Mouse (Mus musculus): ENCODE results near the gene Dst.

Gene Dst

DNA sequence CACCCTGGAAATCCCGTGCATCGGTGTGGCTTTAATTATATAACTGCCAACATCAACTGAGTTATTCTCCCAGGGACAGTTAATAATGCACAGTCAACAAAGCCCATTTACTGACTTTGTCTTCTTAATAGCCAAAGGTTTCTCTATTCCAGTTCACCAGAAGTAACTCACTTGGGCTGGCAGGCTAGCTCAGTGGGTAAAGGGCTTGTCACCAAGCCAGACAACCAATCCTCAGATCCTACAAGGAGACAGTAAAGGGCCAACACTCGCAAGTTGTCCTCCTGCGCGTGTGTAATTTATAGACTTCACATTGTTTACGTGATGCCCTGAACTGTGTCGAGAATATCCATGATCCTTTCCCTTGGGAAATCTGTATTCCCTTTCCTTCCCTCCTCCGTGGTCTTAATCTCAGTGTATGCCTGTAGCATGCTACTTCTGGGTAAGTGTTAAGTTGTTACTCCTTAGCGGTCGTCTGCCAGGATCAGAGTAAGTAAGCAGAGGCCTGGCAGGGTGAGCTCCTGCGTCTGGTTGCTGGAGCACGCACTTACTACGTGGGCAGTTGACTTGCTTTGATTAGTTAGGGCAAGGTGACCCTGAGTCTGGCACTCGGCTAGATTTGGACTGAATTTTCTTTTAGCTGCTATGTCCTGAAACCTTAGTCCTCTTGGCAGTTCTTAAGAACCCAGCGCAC is 338.1 kb downstream of the Dst start:
- no peak for DNase-seq

DNA sequence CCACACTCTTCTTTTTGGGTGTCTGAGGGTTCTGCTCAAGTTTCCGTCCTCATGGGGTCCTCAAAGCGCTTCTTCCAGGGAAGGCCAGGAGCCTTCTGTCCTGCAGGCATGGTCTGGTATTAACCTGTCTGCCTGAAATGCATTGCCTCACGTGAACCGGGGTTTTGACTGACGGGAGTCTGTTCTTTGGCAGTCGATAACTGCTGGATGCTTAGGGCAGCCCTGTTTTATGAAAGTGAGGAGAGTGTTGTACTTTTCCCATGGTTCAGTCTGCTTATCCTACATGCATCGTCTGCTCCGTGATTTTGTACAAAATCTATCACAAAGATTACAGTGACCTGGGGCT is 338.6 kb downstream of the Dst start:
- no peak for DNase-seq

DNA sequence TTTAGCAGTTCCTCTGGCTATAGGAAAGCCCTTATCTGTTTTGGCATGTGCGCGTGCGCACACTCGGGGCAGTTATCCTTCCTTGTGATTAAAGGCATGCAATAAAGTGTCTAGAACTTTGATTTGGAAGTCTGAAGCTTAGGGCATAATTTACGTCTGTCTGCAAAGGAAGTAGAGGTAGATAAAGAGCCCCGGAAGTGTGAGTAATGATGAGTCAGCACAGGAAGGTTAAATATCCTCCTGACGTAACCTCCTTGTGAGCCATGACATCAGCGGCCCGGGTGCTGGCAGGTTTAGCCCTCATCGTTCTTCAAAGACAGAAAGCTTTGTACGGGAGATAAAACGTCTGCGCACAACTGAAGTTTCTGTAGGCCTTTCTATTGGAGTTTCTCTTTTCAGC is 343.1 kb downstream of the Dst start:
- no peak for DNase-seq

DNA sequence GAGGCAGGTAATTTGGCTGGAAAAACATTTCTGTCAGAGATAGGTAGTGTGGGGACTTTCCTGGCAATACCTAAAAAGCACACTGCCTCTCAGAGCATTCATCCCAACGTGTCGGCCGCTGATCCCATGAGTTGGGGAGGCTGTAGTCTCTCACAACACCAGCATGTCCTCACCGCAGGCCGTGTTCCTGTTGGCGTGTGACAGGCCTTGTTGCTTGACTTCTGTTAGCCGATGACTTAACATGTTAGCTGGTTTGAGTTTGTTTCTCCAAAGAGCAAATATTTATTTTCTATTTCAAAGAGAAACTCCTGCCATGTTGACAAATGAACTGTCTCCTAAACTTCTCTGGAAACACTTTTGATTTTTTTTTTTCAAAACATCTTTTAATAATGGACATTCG is 344.2 kb downstream of the Dst start:
- DNase-seq = no peak

DNA sequence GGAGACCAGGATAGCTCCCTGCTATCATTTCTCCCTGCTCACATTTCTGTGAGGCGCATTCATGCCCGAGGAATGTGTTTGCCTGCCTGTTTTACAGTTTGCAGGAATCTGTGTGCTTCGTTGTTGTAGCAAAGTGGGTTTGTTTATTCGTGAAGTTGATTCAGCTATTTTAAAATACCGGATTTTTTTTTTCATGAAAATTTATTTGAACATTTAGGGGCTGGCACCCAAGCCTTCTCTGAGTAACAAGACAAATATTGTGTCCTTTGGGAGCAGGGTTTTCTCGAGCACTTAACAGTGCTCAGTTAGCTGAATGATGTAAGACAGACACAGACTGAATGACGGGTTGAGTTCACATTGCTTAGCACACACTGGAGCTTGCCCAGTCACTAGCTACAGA is 345.9 kb downstream of the Dst start:
- no peak for DNase-seq

DNA sequence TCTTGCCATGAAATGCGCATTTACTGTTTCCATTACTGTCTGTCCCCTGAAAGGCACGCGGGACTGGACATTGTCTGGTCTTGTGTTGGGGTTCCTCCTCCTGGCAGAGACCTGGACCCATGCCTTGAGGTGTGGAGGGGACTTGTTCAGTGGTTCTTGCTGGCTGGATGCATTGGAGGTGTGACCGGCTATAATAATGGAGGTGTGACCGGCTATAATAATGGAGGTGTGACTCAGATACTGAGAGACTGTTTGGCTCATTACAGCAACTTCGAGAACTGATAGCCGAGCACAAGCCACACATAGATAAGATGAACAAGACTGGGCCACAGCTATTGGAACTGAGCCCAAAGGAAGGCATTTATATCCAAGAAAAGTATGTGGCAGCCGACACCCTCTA is 351.9 kb downstream of the Dst start:
- DNase-seq = no peak

DNA sequence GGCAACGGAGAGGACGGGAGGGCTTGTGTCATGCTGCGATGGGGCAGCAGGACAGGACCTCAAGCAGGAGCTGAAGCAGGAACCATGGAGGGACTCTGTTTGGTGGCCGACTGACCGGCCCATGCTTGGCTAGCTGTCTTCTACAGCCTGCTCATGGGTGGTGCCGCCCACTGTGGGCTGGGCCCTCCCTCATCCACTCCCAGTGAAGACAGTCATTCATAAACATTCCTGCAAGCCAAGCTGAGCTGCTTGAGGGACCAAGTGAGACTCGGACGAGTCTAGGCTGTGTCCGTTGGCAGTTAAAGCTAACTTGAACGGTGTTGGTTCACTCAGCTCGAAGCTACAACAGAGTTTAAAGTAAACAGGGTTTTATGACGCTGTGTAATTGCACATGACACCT is 353.0 kb downstream of the Dst start:
- peak; percentile 47 for DNase-seq

DNA sequence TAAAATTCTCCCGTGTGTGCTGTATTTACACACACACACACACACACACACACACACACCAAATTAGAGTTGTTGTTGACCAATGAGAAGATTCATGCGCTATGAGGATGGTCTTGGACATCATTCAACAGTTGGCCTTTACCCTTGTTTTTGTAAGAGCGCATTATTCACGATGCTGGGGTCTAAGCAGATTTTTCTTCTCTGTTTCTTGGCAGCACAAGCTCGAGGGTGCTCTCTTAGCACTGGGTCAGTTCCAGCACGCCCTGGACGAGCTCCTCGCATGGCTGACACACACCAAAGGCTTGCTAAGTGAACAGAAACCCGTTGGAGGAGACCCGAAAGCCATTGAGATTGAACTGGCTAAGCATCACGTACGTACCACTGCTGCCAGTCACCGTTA is 360.5 kb downstream of the Dst start:
- DNase-seq = peak; percentile 55

DNA sequence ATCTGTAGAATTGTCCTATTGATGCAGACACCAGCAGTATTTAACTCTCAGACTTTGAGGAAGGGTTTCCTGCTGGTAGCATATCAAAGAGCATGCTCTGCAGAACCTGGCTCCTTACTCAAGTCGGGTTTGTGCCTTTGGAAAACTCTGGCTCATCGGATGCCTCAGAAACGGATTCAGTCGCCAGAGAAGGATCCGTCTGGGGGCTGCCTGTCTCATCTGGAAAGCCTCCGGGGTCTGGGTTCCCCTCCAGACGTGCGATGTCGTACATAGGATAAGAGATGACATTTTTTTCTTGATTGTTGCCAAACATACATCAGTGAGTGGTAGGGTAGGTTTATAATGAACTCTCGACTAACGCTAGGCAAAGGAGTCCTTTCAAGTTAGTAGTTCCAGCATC is 361.6 kb downstream of the Dst start:
- no peak for DNase-seq

DNA sequence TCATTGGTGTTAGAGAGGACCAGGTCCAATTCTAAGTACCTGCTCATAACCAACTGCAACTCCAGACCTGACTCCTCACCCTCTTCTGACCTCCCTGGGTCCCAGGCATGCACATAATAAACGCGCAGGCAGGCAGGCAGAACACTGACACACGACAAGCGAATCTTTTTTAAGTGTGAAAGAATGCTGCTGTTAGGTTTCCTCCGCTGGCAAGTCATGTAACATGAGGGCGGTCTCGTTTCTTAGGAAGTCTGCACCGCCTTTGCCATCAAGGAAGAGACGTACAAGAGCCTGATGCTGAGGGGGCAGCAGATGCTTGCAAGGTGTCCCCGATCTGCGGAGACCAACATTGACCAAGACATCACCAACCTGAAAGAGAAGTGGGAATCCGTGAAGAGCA is 365.9 kb downstream of the Dst start:
- no peak for DNase-seq

DNA sequence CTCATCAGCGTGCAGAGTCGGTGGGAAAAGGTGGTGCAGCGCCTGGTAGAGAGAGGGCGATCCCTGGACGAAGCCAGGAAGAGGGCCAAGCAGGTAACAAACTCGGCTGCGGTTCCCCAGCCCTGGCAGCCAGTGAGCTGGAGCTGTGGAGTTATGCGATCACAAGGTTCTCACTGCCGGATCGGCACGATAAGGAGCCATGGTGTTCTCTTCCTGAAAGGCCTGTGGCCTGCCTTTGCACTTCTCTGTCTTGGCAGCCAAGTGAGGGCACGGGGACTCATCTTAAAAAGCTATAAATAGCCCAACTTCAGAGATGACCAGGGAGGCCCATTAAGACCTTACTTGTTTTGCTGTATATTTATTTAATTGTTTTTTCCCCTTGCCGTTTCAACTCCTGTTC is 367.8 kb downstream of the Dst start:
- no peak for DNase-seq

DNA sequence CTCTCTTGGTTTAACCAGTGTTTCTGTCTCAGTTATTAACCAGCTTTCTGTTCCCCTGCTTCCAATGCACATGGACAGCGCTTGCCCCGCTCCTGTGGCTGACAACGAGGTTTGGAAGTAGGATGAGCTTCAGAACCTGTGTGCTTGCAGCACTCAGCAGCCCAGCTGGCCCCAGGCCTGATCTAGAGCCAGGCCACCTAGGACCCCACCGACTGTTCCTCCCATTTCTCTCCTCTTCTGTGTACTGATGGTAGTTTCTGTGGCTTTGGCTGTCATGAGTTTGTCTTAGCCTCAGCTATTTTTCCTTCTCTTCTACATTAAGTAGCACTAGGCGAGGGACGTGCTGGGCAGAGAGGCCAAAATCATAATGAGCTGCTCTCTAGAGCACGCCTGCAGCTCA is 368.7 kb downstream of the Dst start:
- no peak for DNase-seq

DNA sequence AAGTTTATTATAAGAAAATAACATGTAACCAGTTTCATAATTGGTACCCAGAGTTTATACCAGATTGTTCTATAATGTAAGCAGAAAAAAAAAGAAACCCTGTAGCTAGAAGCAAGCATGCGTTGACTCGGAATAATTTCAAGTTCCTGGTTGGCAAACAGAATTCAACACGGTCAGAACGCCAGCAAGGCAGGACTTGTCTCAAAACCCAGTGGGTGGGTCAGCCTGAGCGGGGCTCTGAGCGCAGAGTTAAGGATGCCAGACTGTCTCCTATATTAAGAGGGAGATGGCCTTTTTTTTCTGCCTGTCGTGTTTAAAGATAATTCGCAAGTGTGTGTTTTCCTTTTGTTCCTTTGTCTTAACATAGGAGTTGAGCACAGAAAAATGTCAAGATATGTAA is 369.2 kb downstream of the Dst start:
- no peak for DNase-seq

DNA sequence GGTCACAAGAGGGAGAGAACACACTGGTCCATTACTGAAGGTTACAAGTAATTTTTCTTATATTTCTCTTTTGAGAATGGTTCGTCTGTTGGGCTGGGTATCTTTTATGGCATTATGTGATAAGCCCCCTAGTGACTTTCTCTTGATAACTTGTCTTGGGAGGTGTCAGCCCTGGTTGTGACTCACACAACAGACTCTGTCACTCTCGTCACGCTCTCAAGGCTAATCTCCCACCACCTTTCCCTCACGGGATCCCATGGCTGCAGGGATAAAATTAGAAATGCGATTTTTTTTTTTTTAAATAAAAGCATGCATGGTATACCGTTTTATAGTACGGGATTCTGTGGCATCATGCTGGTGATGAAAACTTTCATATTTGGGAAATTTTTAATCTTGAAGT is 375.5 kb downstream of the Dst start:
- DNase-seq = no peak

DNA sequence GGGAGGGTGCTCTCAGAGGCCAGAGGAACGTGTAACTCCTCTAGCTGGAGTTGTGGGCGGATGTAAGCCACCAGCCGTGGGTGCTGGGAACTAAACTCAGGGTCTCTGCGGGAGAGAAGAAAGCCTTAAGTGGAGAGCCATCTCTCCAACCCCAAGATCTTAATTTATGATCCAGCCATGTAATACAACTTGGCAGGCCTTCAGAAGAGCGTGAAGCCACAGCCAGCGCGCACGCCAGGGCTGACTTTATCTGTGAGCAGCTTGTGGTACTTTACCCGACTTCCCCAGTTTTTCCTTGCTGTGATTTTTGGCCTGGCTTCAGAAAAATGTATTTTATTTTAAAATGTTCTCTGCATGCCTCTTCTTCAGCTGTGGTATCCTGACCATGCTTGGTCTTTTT is 377.0 kb downstream of the Dst start:
- DNase-seq = no peak

DNA sequence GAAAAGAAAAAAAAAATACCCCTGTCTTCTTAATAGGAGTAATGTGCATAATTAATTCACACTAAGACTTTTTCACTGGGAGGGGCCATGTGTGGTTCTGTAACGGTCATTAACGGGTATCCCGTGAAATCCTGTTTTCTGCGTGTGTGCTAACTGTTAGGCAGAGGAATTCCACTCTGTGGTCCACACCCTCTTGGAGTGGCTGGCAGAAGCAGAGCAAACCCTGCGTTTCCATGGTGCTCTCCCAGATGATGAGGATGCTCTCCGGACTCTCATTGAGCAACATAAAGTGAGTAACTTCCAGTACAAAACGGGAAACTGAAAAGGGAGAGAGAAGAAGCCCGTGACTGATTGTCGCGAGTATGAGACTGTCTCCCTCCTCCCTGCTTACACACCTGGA is 379.7 kb downstream of the Dst start:
- DNase-seq = no peak

DNA sequence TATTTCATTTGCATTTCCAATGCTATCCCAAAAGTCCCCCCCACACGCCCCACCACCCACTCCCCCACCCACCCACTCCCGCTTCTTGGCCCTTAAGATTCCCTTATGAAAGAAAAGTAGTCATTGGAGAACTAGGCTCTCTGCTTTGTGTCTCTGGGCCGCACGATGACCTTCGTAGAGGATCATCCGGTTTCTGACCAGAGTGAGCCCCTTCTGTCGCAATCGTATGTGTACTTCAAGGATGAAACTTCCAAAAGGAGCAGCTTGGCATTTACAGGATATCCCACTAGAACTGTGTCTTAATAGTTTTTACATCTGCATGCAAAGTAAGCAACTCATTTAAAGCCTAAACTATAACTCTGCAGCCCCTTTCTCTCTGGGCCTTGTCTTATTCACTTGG is 380.2 kb downstream of the Dst start:
- DNase-seq = no peak

DNA sequence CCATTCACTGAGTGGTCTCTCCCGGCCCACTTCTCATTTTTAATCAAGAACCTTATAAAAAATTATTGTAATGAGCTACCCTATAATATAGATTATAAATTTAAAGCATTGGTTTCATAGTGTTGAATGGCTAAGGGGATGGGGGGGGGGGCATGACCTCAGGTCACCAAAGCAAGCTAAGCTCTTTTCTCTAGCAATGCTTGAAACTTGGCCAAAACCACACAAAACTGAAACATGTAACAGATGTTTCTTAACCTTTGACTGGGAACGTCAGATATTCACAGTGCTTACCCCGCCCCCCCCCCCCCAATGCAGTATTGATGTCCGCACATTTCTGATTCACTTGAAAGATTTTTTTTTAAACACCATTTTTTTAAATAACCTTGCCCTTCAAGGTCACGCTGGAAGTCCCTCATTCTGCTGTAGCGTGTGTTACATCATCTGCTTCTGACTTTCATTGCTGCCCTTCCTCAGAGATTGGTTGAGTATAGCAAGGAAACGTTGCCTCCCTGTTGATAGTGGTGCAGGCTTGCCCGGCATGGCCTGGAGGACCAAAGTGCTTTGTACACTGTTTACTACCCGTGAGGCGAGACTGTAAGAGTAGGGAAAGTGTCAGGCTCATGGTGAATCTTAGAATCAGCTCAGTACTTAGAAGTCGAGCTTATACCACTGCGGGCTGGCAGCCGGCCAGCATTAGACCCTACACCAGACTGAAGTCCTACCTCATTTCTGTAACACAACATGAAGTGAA is 380.9 kb downstream of the Dst start:
- no peak for DNase-seq

DNA sequence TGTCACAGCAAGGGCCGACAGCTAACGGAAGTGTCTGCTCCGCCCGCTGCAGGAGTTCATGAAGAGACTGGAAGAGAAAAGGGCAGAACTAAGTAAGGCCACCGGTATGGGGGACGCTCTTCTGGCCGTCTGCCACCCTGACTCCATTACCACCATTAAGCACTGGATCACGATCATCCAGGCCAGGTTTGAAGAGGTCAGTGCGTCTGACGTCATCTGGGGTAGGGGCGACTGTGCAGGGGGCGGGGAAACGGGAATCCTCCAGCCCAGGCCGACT is 381.4 kb downstream of the Dst start:
- DNase-seq = no peak

DNA sequence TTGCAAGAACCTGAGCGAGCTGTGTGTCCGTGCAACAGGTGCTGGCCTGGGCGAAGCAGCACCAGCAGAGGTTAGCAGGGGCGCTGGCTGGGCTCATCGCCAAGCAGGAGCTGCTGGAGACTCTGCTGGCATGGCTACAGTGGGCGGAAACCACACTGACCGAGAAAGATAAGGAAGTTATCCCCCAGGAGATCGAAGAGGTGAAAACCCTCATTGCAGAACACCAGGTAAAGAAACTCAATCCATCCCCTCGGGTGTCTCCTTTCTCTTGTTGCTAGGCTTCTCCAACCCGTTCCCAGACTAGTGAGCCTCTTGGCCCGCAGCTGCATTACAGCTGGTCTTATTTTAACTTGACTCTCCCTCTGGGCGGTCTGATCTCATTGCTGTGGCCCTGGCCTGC is 382.3 kb downstream of the Dst start:
- no peak for DNase-seq

DNA sequence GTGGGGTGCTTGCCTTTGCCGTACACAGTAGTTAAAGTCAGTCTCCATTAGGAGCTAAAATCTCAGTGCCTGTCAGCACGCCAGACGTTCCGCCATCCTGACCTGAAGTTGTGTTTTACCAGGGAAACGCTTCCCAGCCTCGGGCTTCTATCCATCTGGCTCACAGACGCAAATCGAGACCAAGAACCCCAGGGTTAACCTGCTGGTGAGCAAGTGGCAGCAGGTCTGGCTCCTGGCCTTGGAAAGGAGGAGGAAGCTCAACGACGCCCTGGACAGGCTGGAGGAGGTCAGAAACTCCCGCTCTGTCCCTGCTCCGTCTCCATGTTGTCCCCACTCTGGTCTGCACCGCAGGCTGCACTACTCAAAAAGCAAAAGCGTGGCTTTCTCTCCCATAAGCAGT is 385.2 kb downstream of the Dst start:
- DNase-seq = no peak

DNA sequence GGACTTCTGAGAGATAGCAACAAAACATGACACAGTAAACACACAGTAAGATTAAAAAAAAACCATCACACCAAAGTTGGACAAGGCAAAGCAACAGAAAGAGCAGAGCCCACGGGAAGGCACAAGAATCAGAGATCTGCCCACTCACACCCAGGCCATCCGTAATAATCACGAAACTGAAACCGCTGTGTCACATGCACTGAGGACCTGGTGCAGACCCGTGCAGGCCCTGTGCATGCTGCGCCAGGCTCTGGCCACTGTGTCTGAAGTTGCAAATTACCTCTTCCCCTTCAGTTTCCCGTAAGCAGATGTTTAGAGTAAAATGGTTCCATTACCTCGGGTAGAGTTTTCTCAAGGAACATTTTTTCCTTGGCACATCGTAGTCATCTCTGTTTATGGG is 389.6 kb downstream of the Dst start:
- no peak for DNase-seq

DNA sequence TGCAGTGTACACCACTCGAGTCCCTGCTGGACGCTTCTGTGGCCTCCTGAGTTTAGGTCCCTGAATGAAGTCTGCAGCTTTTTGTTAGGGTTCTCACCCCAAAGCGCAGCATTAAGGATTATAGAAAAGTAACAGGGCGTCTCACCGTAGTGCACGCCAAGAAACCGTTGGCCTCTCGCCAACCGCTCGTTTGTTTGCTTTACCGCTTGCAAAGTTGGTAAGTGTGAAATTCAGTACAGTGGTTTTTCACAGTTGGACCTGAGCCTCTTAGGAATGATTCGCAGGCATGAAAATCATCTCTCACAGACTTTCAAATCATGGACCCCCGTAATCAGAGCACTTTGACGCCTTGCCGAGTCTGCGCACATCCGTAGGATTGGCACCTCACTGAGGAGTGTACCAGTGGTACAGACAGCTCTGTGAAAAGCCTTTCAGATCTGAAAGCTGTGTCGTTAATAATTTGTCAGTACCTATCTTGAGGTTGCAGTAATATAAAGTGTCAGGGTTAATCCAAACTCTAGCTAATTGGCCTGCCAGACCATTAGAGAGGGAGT is 390.7 kb downstream of the Dst start:
- peak; percentile 83 for DNase-seq

DNA sequence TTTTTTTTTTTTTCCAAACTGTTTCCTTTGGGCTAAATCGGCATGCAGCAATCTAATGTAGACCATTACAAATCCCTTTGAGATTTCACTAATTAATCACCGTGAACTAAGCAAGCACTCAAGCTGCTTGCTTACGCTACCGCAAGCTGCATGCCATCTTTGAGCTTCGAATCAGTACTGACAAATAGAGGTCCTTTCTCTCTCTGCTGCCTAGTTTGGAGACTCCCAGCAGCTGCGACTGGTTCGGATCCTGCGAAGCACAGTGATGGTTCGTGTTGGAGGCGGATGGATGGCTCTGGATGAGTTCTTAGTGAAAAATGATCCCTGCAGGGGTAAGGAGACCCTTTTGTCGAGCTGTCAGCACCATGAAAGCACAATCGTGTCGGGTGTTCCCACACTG is 391.5 kb downstream of the Dst start:
- no peak for DNase-seq

DNA sequence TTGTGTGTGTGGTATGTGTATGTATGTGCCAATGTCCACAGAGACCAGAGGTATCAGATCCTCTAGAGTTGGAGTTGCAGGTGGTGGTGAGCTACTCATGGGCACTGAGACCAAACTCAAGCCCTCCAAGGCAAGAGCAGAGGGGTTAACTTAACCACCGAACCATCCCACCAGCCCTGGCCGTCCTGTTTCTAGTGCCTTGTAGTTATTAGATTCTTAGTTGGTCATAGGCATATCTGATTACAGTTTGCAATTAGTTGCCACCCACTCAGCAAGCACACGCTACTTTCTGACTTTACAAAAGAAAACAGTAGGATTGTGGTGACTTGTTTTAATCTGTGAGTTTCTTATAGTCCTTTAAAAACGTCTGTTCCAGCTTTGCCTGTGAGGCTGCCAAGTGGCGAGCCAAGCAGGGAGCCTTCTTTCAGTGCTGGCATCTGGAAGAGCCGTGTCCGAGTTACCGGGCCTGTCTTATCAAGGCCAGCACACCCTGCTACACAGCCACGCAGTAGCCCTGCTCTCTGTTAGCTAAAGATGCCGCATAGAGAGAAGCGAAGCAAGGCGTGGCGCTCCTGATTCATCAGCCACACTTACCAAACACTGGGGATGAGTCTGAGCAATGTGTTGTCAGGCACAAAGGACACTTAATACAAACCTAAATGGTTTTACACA is 392.4 kb downstream of the Dst start:
- no peak for DNase-seq
